8 mouse cellular contexts compared by ENCODE assay signal in the genomic region with DNA sequence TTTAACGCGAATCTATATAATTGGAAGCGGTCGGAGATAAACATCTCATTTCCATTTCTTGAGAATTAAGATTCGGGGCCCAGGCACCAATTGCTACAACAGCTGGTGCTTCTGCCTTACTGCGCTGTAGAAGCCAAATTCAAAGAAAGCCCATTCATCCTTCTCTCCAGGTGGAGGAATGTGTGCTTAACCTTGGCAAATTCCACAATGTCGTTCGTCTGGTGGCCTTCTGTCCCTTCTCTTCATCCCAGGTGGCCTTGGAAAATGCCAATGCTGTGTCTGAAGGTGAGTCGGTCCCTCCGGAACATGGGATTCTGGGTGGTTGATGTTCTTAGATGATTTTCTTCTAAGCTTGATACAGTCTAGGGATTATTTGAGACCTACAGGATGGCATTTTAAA. TPM values are rescaled to one million over a fixed set of nuclear protein-coding genes. Genes with fewer than 3 reads are reported as not detected.
DNase-seq lines count a peak whose midpoint lies in the region; ATAC-seq and TF ChIP-seq lines count a peak whose summit lies in the region.

No protein-coding gene starts in this region.

- no peaks in the 10 kb centered on the region for H3K27me3 ChIP-seq in heart, embryonic 14.5 days (ENCODE audit: control insufficient read depth, insufficient read depth, low read length)
- H3K27me3 ChIP-seq in G1E (ENCODE audit: insufficient read depth, low read length) = no peaks in the 10 kb centered on the region
- H3K27me3 ChIP-seq in forebrain, embryonic 16.5 days (replicated peaks; ENCODE audit: control insufficient read depth, insufficient read depth, low read length) = no peaks in the 10 kb centered on the region

- TF ChIP-seq CTCF in G1E (IDR thresholded peaks at IDR 0.05; ENCODE audit: low read depth, low read length) = no peak

- peaks cover 29% of the 10 kb centered on the region for H3K79me2 ChIP-seq in macrophage (ENCODE audit: inconsistent target)

- H3K4me2 ChIP-seq in heart, embryonic 14.5 days (ENCODE audit: low read length) = peak overlapping the region; percentile 68
- peak overlapping the region; percentile 83 for H3K4me2 ChIP-seq in forebrain, embryonic 16.5 days (ENCODE audit: low read length)

- peak overlapping the region; percentile 94 for H3K9ac ChIP-seq in heart, embryonic 14.5 days (ENCODE audit: low read length)
- H3K9ac ChIP-seq in forebrain, embryonic 16.5 days (replicated peaks; ENCODE audit: low read depth, low read length) = peak overlapping the region; percentile 92

- peaks cover 45% of the 10 kb centered on the region for H3K36me3 ChIP-seq in heart, embryonic 14.5 days (ENCODE audit: control insufficient read depth, insufficient read depth, low read length)
- peaks cover 53% of the 10 kb centered on the region for H3K36me3 ChIP-seq in G1E (replicated peaks)
- peaks cover 32% of the 10 kb centered on the region for H3K36me3 ChIP-seq in forebrain, embryonic 16.5 days (ENCODE audit: control insufficient read depth, insufficient read depth)
- peaks cover 33% of the 10 kb centered on the region for H3K36me3 ChIP-seq in macrophage (ENCODE audit: inconsistent target)

- peaks cover 6 to 7% of the 10 kb centered on the region in 2 experiments; a peak in 2 of 4 replicates for H3K4me1 ChIP-seq in heart, embryonic 14.5 days (ENCODE audit: control insufficient read depth in 2 of 2, insufficient read depth in 2 of 2, low read length in 2 of 2)
- H3K4me1 ChIP-seq in G1E (ENCODE audit: insufficient read depth, low read depth, low read length) = peaks cover 42% of the 10 kb centered on the region
- peaks cover 23% of the 10 kb centered on the region for H3K4me1 ChIP-seq in forebrain, embryonic 16.5 days (replicated peaks; ENCODE audit: control insufficient read depth, insufficient read depth, low read length)

- WGBS in heart, embryonic 14.5 days = under 1% methylated on average over 10 of the region's 10 CpGs
- 0% methylated on average over 10 of the region's 10 CpGs for whole genome bisulfite sequencing in forebrain, embryonic 16.5 days
- WGBS in macrophage (ENCODE audit: missing documents) = 6% methylated on average over 10 of the region's 10 CpGs

- H3K27ac ChIP-seq in heart, embryonic 14.5 days (replicated peaks in 1 of 2; ENCODE audit: control insufficient read depth in 1 of 2, insufficient read depth in 1 of 2, low read depth in 2 of 2, low read length in 2 of 2) = peak overlapping the region in 1 of 2 experiments; percentile 89; a peak in 1 of 4 replicates
- H3K27ac ChIP-seq in forebrain, embryonic 16.5 days (ENCODE audit: low read length) = peak overlapping the region; percentile 96
- H3K27ac ChIP-seq in macrophage = peak overlapping the region; percentile 31; the same call in 1 of the 2 replicates

- peak overlapping the region; percentile 70 to 86 for H3K4me3 ChIP-seq in heart, embryonic 14.5 days (ENCODE audit: control insufficient read depth in 1 of 2, insufficient read depth in 1 of 2, low read depth in 1 of 2, low read length in 2 of 2)
- H3K4me3 ChIP-seq in G1E (ENCODE audit: low read depth, low read length) (peak overlapping the region; percentile 84), macrophage (ENCODE audit: inconsistent target) (peak overlapping the region; percentile 76)
- peak overlapping the region; percentile 99 for H3K4me3 ChIP-seq in forebrain, embryonic 16.5 days (replicated peaks; ENCODE audit: low read length)

- no peak for ATAC-seq in heart, embryonic 14.5 days (ENCODE audit: insufficient number of reproducible peaks, insufficient read depth, low FRiP score, low read depth)
- ATAC-seq in G1E (ENCODE audit: extremely low read depth, insufficient number of reproducible peaks, low FRiP score, poor library complexity, severe bottlenecking) = no peak
- no peak for ATAC-seq in forebrain, embryonic 16.5 days

- no peaks in the 10 kb centered on the region for H3K9me3 ChIP-seq in heart, embryonic 14.5 days (ENCODE audit: control insufficient read depth, low read length)
- no peaks in the 10 kb centered on the region for H3K9me3 ChIP-seq in G1E (replicated peaks)
- no peaks in the 10 kb centered on the region for H3K9me3 ChIP-seq in forebrain, embryonic 16.5 days (ENCODE audit: control insufficient read depth, low read length)

- DNase-seq in heart, adult 18-20 months = no peak
- DNase-seq in G1E (ENCODE audit: low spot score) = no peak
- DNase-seq in yolk sac, embryonic 10.5 days (ENCODE audit: low spot score) = no peak
- no peak for DNase-seq in layer of hippocampus, postnatal 36 days
- no peak for DNase-seq in layer of hippocampus, postnatal 10 days (ENCODE audit: low spot score in 2 of 2)

RNA-seq across cellular contexts. Expression of a gene that starts 0.6 kb away (rescaled TPM):
- polyA plus RNA-seq in heart, embryonic 14.5 days (2014; fragmentation: Nextera tagmentation; extraction: Ambion mirVana) = 110 and 124 TPM in 2 replicates
- total RNA-seq in heart, adult 18-20 months (2021) = 10 to 100 TPM; 29.0 to 40.2 TPM
- total RNA-seq in G1E (2014; fragmentation: Nextera tagmentation) = 673 and 768 TPM in 2 replicates
- 325 and 381 TPM in 2 replicates for total RNA-seq in G1E (2017)
- 92.9 and 102 TPM in 2 replicates for polyA plus RNA-seq in G1E (2012)
- polyA plus RNA-seq in forebrain, embryonic 16.5 days (2015; fragmentation: Nextera tagmentation; extraction: Ambion mirVana) = 287 and 297 TPM in 2 replicates
- total RNA-seq in macrophage (2018; cell fraction: chromatin; rRNA removed) = 100 to 1,000 TPM in 18 of 26 experiments, 10 to 100 TPM in 8; 65.4 to 161 (median 117) TPM
- total RNA-seq in macrophage (2018; cell fraction: cytosol; rRNA removed) = 10 to 100 TPM; 29.2 to 63.9 (median 40.9) TPM
- 100 to 1,000 TPM in 7 of 26 experiments, 10 to 100 TPM in 19; 50.4 to 370 (median 78.7) TPM for total RNA-seq in macrophage (2018; cell fraction: nucleus; rRNA removed)
- polyA plus RNA-seq in macrophage (2018) = 38.9 to 156 TPM (median 72.2 TPM) in 3 replicates
- total RNA-seq in layer of hippocampus, postnatal 36 days (2021) = 100 to 1,000 TPM; 143 to 144 TPM
- 100 to 1,000 TPM; 171 to 187 TPM for total RNA-seq in layer of hippocampus, postnatal 10 days (2021)

RNA-seq across cellular contexts. Expression of a gene that starts 9.5 kb away (rescaled TPM):
- polyA plus RNA-seq in heart, embryonic 14.5 days (2014; fragmentation: Nextera tagmentation; extraction: Ambion mirVana) = 326 and 327 TPM in 2 replicates
- 100 to 1,000 TPM; 811 to 856 TPM for total RNA-seq in heart, adult 18-20 months (2021)
- total RNA-seq in G1E (2014; fragmentation: Nextera tagmentation) = 381 and 449 TPM in 2 replicates
- 171 and 172 TPM in 2 replicates for total RNA-seq in G1E (2017)
- 118 and 132 TPM in 2 replicates for polyA plus RNA-seq in G1E (2012)
- 176 and 179 TPM in 2 replicates for polyA plus RNA-seq in forebrain, embryonic 16.5 days (2015; fragmentation: Nextera tagmentation; extraction: Ambion mirVana)
- total RNA-seq in macrophage (2018; cell fraction: chromatin; rRNA removed) = 100 to 1,000 TPM in 24 of 26 experiments, 10 to 100 TPM in 2; 90.3 to 274 (median 197) TPM
- total RNA-seq in macrophage (2018; cell fraction: cytosol; rRNA removed) = 100 to 1,000 TPM in 12 of 26 experiments, 10 to 100 TPM in 14; 64.9 to 119 (median 98.9) TPM
- total RNA-seq in macrophage (2018; cell fraction: nucleus; rRNA removed) = 100 to 1,000 TPM in 15 of 26 experiments, 10 to 100 TPM in 11; 60.7 to 146 (median 112) TPM
- polyA plus RNA-seq in macrophage (2018) = 93.5 to 120 TPM (median 103 TPM) in 3 replicates
- 100 to 1,000 TPM; 329 to 336 TPM for total RNA-seq in layer of hippocampus, postnatal 36 days (2021)
- 100 to 1,000 TPM; 228 to 246 TPM for total RNA-seq in layer of hippocampus, postnatal 10 days (2021)

RNA-seq across cellular contexts. Expression of a gene that starts 20.1 kb away (rescaled TPM):
- polyA plus RNA-seq in heart, embryonic 14.5 days (2014; fragmentation: Nextera tagmentation; extraction: Ambion mirVana) = 0.71 and 0.93 TPM in 2 replicates
- under 1 TPM; 0.30 to 0.44 TPM for total RNA-seq in heart, adult 18-20 months (2021)
- total RNA-seq in G1E (2014; fragmentation: Nextera tagmentation) (0.49 and 0.83 TPM in 2 replicates), G1E (2017) (0.06 TPM in 1 of 2 replicates, not detected in the other)
- polyA plus RNA-seq in G1E (2012) (not detected in 2 replicates), macrophage (2018) (not detected in 3 replicates)
- 2.7 and 3.7 TPM in 2 replicates for polyA plus RNA-seq in forebrain, embryonic 16.5 days (2015; fragmentation: Nextera tagmentation; extraction: Ambion mirVana)
- total RNA-seq in macrophage (2018; cell fraction: chromatin; rRNA removed) = not detected
- not detected for total RNA-seq in macrophage (2018; cell fraction: cytosol; rRNA removed)
- total RNA-seq in macrophage (2018; cell fraction: nucleus; rRNA removed) = not detected
- total RNA-seq in layer of hippocampus, postnatal 36 days (2021) = 10 to 100 TPM; 11.4 to 11.7 TPM
- 10 to 100 TPM; 15.6 to 16.2 TPM for total RNA-seq in layer of hippocampus, postnatal 10 days (2021)

Comparison
In these comparisons a context has a peak if more than half of its experiments do, and no peak if none do; other contexts are left out.
1. RNA of a gene that starts 20.1 kb away (total RNA-seq): 15.6 to 16.2 TPM in layer of hippocampus, postnatal 10 days and 11.4 to 11.7 TPM in layer of hippocampus, postnatal 36 days; 0.06 to 0.83 TPM in G1E and 0.30 to 0.44 TPM in heart, adult 18-20 months; every median in the first group is over 4 times any median in the second.
2. Peak in every context shown above with its lines, with median percentiles within 50 percentile points of each other: H3K4me3 ChIP-seq.